Mouse (Mus musculus) MEL (cell line): ENCODE results near the gene D430041D05Rik. TPM values are rescaled to one million over a fixed set of nuclear protein-coding genes. Genes with fewer than 3 reads are reported as not detected.

Experiments
- DNase-seq: peaks from one replicate; pipeline ENCODE4 v3.0.0; 2011; ENCODE audit warnings: low read depth, low spot score
- H3K27ac ChIP-seq: 2 replicates; pipeline ENCODE4 v1.5.1; 2012; ENCODE audit warnings: low read depth, mild to moderate bottlenecking, control low read depth, low read length, moderate library complexity; ENCODE audit not compliant: control insufficient read depth
- H3K27me3 ChIP-seq, 2 experiments: fragments of 150-350 bp in 1 of 2; sonication (generic) in 1 of 2; 2 replicates each; pipeline ENCODE4 v1.6.1; 2012; ENCODE audit warnings: low read length in 2 of 2, mild to moderate bottlenecking in 2 of 2, improper control_type of control experiment in 1 of 2, moderate library complexity in 1 of 2; ENCODE audit not compliant: insufficient read depth in 2 of 2, control insufficient read depth in 1 of 2
- H3K36me3 ChIP-seq, 2 experiments: 2 replicates each; pipeline ENCODE4 v1.6.1; 2012 to 2014; ENCODE audit warnings: low read length in 2 of 2, improper control_type of control experiment in 1 of 2, inconsistent platforms in 1 of 2, mild to moderate bottlenecking in 1 of 2; ENCODE audit not compliant: insufficient read depth in 2 of 2, control insufficient read depth in 1 of 2
- H3K4me1 ChIP-seq, 2 experiments: fragments of 150-350 bp in 1 of 2; sonication (generic) in 1 of 2; 2 replicates each; pipeline ENCODE4 v1.6.1; 2012; ENCODE audit warnings: low read length in 2 of 2, improper control_type of control experiment in 1 of 2, mild to moderate bottlenecking in 1 of 2; ENCODE audit not compliant: insufficient read depth in 2 of 2, control insufficient read depth in 1 of 2
- H3K4me3 ChIP-seq, 2 experiments: fragments of 150-350 bp in 1 of 2; sonication (generic) in 1 of 2; 2 replicates each; pipeline ENCODE4 v1.5.1; 2012; ENCODE audit warnings: low read depth in 2 of 2, low read length in 2 of 2, mild to moderate bottlenecking in 2 of 2, moderate library complexity in 2 of 2, control low read depth in 1 of 2, improper control_type of control experiment in 1 of 2; ENCODE audit not compliant: control insufficient read depth in 1 of 2, insufficient read depth in 1 of 2
- H3K79me2 ChIP-seq: 2 replicates; pipeline ENCODE4 v1.6.1; 2012; ENCODE audit warnings: mild to moderate bottlenecking, low read length, moderate library complexity; ENCODE audit not compliant: control insufficient read depth, poor library complexity, insufficient read depth
- H3K9ac ChIP-seq: 2 replicates; pipeline ENCODE4 v1.6.1; 2012; ENCODE audit warnings: low read depth, mild to moderate bottlenecking, control low read depth, low read length, moderate library complexity; ENCODE audit not compliant: control insufficient read depth, poor library complexity, severe bottlenecking
- H3K9me3 ChIP-seq: fragments of 150-350 bp; sonication (generic); replicated peaks from 2 replicates; pipeline ENCODE4 v1.6.1; 2012; ENCODE audit warnings: mild to moderate bottlenecking, low read length, improper control_type of control experiment, moderate library complexity; ENCODE audit not compliant: insufficient read depth
- CHD1 ChIP-seq: IDR thresholded peaks from 2 replicates; pipeline ENCODE4 v1.6.1; 2012; ENCODE audit warnings: low read depth, mild to moderate bottlenecking, inconsistent platforms, low read length, improper control_type of control experiment
- CHD2 ChIP-seq: IDR thresholded peaks from 2 replicates; pipeline ENCODE4 v1.6.1; 2011; ENCODE audit warnings: low read length, improper control_type of control experiment
- E2F4 ChIP-seq: IDR thresholded peaks from 2 replicates; pipeline ENCODE4 v1.6.1; 2011; ENCODE audit warnings: low read depth, low read length, improper control_type of control experiment, borderline replicate concordance
- ELF1 ChIP-seq: IDR thresholded peaks from 2 replicates; pipeline ENCODE4 v1.6.1; 2014; ENCODE audit warnings: low read depth, mild to moderate bottlenecking, inconsistent platforms, low read length, improper control_type of control experiment, moderate library complexity
- EP300 ChIP-seq, 2 experiments: IDR thresholded peaks; 2 replicates each; pipeline ENCODE4 v1.6.1; 2011; ENCODE audit warnings: improper control_type of control experiment in 2 of 2, low read length in 2 of 2, low read depth in 1 of 2, mild to moderate bottlenecking in 1 of 2
- JUND ChIP-seq: IDR thresholded peaks from 2 replicates; pipeline ENCODE4 v1.6.1; 2011; ENCODE audit warnings: low read depth, mild to moderate bottlenecking, improper control_type of control experiment, low read length
- KAT2A ChIP-seq: conservative IDR thresholded peaks from 2 replicates; pipeline ENCODE4 v1.6.1; 2012; ENCODE audit warnings: low read depth, low read length, improper control_type of control experiment, inconsistent platforms
- MAFK ChIP-seq: IDR thresholded peaks from 2 replicates; pipeline ENCODE4 v1.6.1; 2011; ENCODE audit warnings: low read depth, mild to moderate bottlenecking, low read length, improper control_type of control experiment, borderline replicate concordance
- MEF2A ChIP-seq: IDR thresholded peaks from 2 replicates; pipeline ENCODE4 v1.6.1; 2014; ENCODE audit warnings: low read depth, mild to moderate bottlenecking, inconsistent platforms, low read length, improper control_type of control experiment; ENCODE audit not compliant: poor library complexity, insufficient replicate concordance, severe bottlenecking; ENCODE audit errors: extremely low read depth
- NELFE ChIP-seq: IDR thresholded peaks from 2 replicates; pipeline ENCODE4 v1.6.1; 2011; ENCODE audit warnings: low read depth, low read length, improper control_type of control experiment
- POLR2AphosphoS2 ChIP-seq: IDR thresholded peaks from 2 replicates; pipeline ENCODE4 v1.6.1; 2011; ENCODE audit warnings: low read length, improper control_type of control experiment
- RAD21 ChIP-seq: IDR thresholded peaks from 2 replicates; pipeline ENCODE4 v1.6.1; 2011; ENCODE audit warnings: mild to moderate bottlenecking, low read depth, low read length, improper control_type of control experiment
- RCOR1 ChIP-seq: IDR thresholded peaks from 2 replicates; pipeline ENCODE4 v1.6.1; 2012; ENCODE audit warnings: low read depth, mild to moderate bottlenecking, inconsistent platforms, low read length, improper control_type of control experiment
- SIN3A ChIP-seq: IDR thresholded peaks from 2 replicates; pipeline ENCODE4 v1.6.1; 2012; ENCODE audit warnings: low read length, improper control_type of control experiment, inconsistent platforms
- USF1 ChIP-seq: IDR thresholded peaks from 2 replicates; pipeline ENCODE4 v1.6.1; 2014; ENCODE audit warnings: low read depth, mild to moderate bottlenecking, inconsistent platforms, low read length, improper control_type of control experiment, moderate library complexity
- ZC3H11A ChIP-seq: IDR thresholded peaks from 2 replicates; pipeline ENCODE4 v1.6.1; 2012; ENCODE audit warnings: low read depth, mild to moderate bottlenecking, inconsistent platforms, low read length, improper control_type of control experiment
- ZKSCAN1 ChIP-seq: IDR thresholded peaks from 2 replicates; pipeline ENCODE4 v1.6.1; 2012; ENCODE audit warnings: low read depth, mild to moderate bottlenecking, inconsistent platforms, low read length, improper control_type of control experiment, moderate library complexity
- polyA plus RNA-seq, 2 experiments: library from polyadenylated mRNA; stranded (reverse) in 1 of 2; unstranded in 1 of 2; fragments of >175 nt in 1 of 2; fragments of >200 nt in 1 of 2; gene quantifications; 2 replicates each; pipeline versions ENCODE4 v1.2.1 to v1.2.4; 2012; ENCODE audit warnings: low replicate concordance in 2 of 2, low read depth in 1 of 2; ENCODE audit not compliant: insufficient read length in 2 of 2, insufficient read depth in 1 of 2, missing spikeins in 1 of 2
- total RNA-seq: library from RNA; depleted of rRNA; stranded (reverse); fragments of 300-350 nt; gene quantifications from 2 replicates; pipeline ENCODE4 v1.2.3, GENCODE M21; 2012

D430041D05Rik gene
- total and polyA plus RNA-seq, 3 experiments = 0.46 to 1.1 TPM; not detected in 1

GRCm38 (mm10) chr2:104246851-104247250 lies 164.0 kb downstream of the D430041D05Rik start:
- no peak overlapping the region for H3K4me3 ChIP-seq
- H3K27ac ChIP-seq = no peak overlapping the region
- TF ChIP-seq E2F4 (no peak), EP300 (IDR thresholded peaks at IDR 0.05; ENCODE audit: low read depth in 1 of 2, low read length in 2 of 2) (no peak), CHD1 (no peak), KAT2A (no peak), RCOR1 (no peak), ZKSCAN1 (no peak), ZC3H11A (no peak), RAD21 (no peak), POLR2AphosphoS2 (no peak), USF1 (no peak), JUND (no peak), ELF1 (no peak), MEF2A (no peak)
- H3K36me3 ChIP-seq = no peaks in the 10 kb centered on the region
- H3K4me1 ChIP-seq = no peaks in the 10 kb centered on the region
- no peak for DNase-seq
- no peak overlapping the region for H3K9ac ChIP-seq
- no peaks in the 10 kb centered on the region for H3K9me3 ChIP-seq
- peaks cover 5 to 13% of the 10 kb centered on the region in 2 experiments for H3K27me3 ChIP-seq
- H3K79me2 ChIP-seq = no peaks in the 10 kb centered on the region

- Histone ChIP-seq H3K27me3 (peaks cover 0 to 2% of the 10 kb centered on the region in 2 experiments; a peak in 3 of 4 replicates), H3K9me3 (no peaks in the 10 kb centered on the region), H3K36me3 (no peaks in the 10 kb centered on the region), H3K4me3 (no peak overlapping the region), H3K9ac (no peak overlapping the region), H3K4me1 (no peaks in the 10 kb centered on the region), H3K79me2 (no peaks in the 10 kb centered on the region), H3K27ac (no peak overlapping the region)
- DNase-seq = no peak
- TF ChIP-seq JUND (no peak), MAFK (no peak), NELFE (no peak), CHD2 (no peak), SIN3A (no peak), RAD21 (no peak), E2F4 (no peak)
Measured at GRCm38 (mm10) chr2:104242055-104242454, 168.8 kb downstream of the D430041D05Rik start.
